Mouse (Mus musculus): Measurements from ENCODE around the gene Gulp1. TPM values are rescaled to one million over a fixed set of nuclear protein-coding genes. Genes with fewer than 3 reads are reported as not detected.

The Gulp1 gene
- polyA plus RNA-seq, 1 experiment from 2014 or later, result 8.4 TPM

DNA sequence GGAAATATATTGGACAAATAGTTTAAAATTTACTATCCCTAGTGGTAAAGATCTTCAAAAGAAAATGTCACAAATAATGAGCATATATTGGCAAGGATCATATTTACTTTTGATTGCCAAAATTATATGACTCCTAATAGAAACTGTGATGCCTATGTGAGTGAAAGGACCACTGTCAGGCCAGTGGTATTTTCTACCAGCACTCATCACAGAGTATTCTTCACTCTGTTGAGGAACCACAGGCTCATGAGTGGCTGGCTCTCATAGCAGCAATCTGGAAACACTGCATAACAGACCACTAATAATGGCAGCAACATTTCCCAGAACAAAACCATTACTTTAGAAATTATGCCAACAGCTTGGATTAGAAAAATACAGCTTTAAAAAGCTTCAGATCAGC lies 255.1 kb downstream of the Gulp1 start:
- DNase-seq (ENCODE audit: low spot score) (no peak), ATAC-seq (ENCODE audit: low FRiP score) (no peak)
- Histone ChIP-seq H3K4me1 (replicated peaks; ENCODE audit: control insufficient read depth, insufficient read depth, low read length) (no peaks in the 10 kb centered on the region), H3K9ac (no peak overlapping the region), H3K4me2 (replicated peaks) (no peak overlapping the region), H3K27ac (no peak overlapping the region), H3K27me3 (ENCODE audit: control insufficient read depth, insufficient read depth, low read length) (no peaks in the 10 kb centered on the region), H3K9me3 (ENCODE audit: control insufficient read depth, low read length) (no peaks in the 10 kb centered on the region), H3K4me3 (replicated peaks; ENCODE audit: low read length) (no peak overlapping the region), H3K36me3 (replicated peaks; ENCODE audit: control insufficient read depth, insufficient read depth) (no peaks in the 10 kb centered on the region)

DNA sequence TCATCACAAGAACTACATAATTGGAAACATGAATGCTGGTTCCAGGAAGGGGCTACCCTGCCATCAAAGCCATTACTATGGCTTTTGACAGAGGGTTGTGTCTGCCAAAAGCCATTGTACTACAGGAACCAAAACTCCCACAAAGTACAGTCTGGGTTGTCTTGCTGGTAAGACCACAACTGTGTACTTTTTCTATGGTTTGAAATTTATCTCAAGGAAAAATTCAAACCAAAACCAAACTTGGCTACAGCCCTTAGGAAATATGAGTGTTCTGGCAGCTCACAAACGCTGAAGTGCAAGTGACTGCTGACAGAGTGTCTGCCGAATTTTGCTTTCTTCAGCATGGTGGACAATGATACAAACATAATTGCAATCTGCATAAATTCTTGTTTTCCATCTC lies 259.0 kb downstream of the Gulp1 start:
- Histone ChIP-seq H3K27ac (no peak overlapping the region), H3K27me3 (ENCODE audit: control insufficient read depth, insufficient read depth, low read length) (no peaks in the 10 kb centered on the region), H3K4me1 (replicated peaks; ENCODE audit: control insufficient read depth, insufficient read depth, low read length) (no peaks in the 10 kb centered on the region), H3K4me2 (replicated peaks) (no peak overlapping the region), H3K9ac (no peak overlapping the region), H3K4me3 (replicated peaks; ENCODE audit: low read length) (no peak overlapping the region), H3K36me3 (replicated peaks; ENCODE audit: control insufficient read depth, insufficient read depth) (no peaks in the 10 kb centered on the region), H3K9me3 (ENCODE audit: control insufficient read depth, low read length) (no peaks in the 10 kb centered on the region)
- ATAC-seq (ENCODE audit: low FRiP score), result no peak
- 91% methylated on average over 2 of the region's 2 CpGs for WGBS
- no peak for DNase-seq (ENCODE audit: low spot score)

DNA sequence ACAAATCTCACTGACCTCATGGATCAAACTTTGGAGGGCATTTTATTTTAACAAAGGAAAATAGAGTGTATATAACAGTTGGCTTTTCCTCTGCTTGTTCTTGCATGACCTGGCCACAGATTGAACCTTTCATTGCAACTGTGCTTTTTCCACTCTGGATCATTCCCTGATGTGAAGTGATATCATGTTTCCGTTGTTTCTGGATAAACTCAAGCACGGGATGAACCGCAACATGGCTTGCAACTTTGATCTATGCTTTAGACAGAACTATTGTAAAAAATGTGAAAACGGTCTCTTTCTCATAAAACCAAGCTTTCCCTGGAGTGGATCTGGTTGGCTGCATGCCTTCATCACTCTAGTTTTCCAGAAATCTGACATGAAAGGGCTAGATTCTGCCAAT lies 282.6 kb downstream of the Gulp1 start:
- H3K9me3 ChIP-seq (ENCODE audit: control insufficient read depth, low read length), result no peaks in the 10 kb centered on the region
- ATAC-seq (ENCODE audit: low FRiP score), result no peak
- no peak overlapping the region for H3K27ac ChIP-seq
- no peak overlapping the region for H3K4me2 ChIP-seq (replicated peaks)
- 88% methylated on average over 4 of the region's 4 CpGs for WGBS
- H3K9ac ChIP-seq, result no peak overlapping the region
- H3K36me3 ChIP-seq (replicated peaks; ENCODE audit: control insufficient read depth, insufficient read depth), result no peaks in the 10 kb centered on the region
- H3K4me3 ChIP-seq (replicated peaks; ENCODE audit: low read length), result no peak overlapping the region
- no peaks in the 10 kb centered on the region for H3K4me1 ChIP-seq (replicated peaks; ENCODE audit: control insufficient read depth, insufficient read depth, low read length)
- no peaks in the 10 kb centered on the region for H3K27me3 ChIP-seq (ENCODE audit: control insufficient read depth, insufficient read depth, low read length)
- no peak for DNase-seq (ENCODE audit: low spot score)
